Mouse (Mus musculus) lung, adult 2 months (tissue): ENCODE results near the gene Pgghg.

Source experiments
- CTCF ChIP-seq: fragments of 200-500 bp; IDR thresholded peaks from 2 replicates; pipeline ENCODE4 v1.5.1; 2011; ENCODE audit warnings: mild to moderate bottlenecking, low read length, control low read depth; ENCODE audit not compliant: insufficient read depth
- POLR2A ChIP-seq: fragments of 200-500 bp; IDR thresholded peaks from 2 replicates; pipeline ENCODE4 v1.6.1; 2011; ENCODE audit warnings: low read depth, mild to moderate bottlenecking, control low read depth, low read length, borderline replicate concordance; ENCODE audit errors: extremely low read depth

DNA sequence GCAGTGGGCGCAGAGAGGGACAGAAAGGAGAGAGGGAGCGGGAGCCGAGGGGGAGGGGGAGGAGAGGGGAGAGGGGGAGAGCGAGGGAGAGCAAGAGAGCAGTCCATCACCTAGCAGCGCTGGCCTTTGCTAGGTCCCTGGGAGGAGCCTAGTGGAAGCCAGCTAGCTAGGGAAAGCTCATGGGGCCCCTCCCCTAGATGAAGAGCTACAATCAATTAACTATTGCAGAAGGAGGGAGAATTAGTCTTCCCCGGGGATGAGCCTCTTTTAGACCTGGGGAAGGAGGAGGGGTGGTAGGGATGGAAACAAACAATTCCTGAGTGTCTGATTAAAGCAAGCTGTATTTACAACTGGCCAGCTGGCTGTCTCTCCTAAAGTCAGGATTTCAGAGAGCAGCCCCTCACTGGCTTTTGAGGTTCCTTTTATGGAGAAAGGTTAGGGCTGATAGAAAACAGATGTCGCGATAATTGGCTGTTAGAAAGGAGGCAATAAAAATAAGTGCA lies 1.5 kb upstream of the Pgghg start:
- TF ChIP-seq CTCF (no peak), POLR2A (peak; percentile 27; the same call in 1 of the 2 replicates)
